Mouse (Mus musculus): ENCODE measurements around the gene Gkn2.

DNA sequence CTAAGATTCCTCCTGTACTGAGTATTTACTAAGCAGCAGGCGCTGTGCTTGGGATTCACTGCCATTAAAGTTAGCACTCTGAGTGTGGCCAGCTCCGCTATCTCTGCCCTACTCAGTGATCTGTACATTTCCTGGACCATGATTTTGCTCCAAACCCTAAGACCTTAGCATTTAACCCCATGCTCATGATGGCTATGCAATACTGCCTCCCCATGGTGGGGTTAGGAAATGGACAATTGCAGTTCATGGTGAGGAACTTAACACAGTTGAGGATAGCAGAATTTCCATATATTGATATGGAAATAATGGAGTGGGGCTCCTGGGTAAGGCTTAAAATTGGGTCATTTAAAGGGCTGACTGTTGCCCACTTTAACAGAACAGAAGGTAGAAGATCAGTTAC, 49.8 kb upstream of the Gkn2 start:
- TF ChIP-seq CTCF (IDR thresholded peaks at IDR 0.05; ENCODE audit: insufficient read depth, low read depth, low read length) = no peak
- no peak for TF ChIP-seq POLR2A (IDR thresholded peaks at IDR 0.05; ENCODE audit: insufficient read depth, low read depth, low read length)

Measured in olfactory bulb, adult 2 months (tissue).